Mouse (Mus musculus): ENCODE measurements around the gene Omt2a.

- no peak for TF ChIP-seq CTCF (IDR thresholded peaks at IDR 0.05; ENCODE audit: borderline replicate concordance, extremely low read depth, insufficient read depth, insufficient read length)
- TF ChIP-seq POLR2A (IDR thresholded peaks at IDR 0.05; ENCODE audit: borderline replicate concordance, extremely low read depth, insufficient read depth, insufficient read length, poor library complexity, severe bottlenecking), result no peak
These were observed 40.3 kb upstream of the Omt2a start for GRCm38 (mm10) chr9:78354665-78355578.

Data from brain, embryonic 14.5 days (tissue).